Mouse (Mus musculus): ENCODE data around the gene Ppp6r2.

Ppp6r2 gene

GRCm38 (mm10) chr15:89249063-89249462 lies 37.7 kb downstream of the Ppp6r2 start:
- DNase-seq (ENCODE audit: low spot score in 2 of 2), result no peak

- DNase-seq (ENCODE audit: low spot score in 2 of 2), result no peak
Observed at GRCm38 (mm10) chr15:89255330-89255729, 44.0 kb downstream of the Ppp6r2 start.

GRCm38 (mm10) chr15:89258997-89259396 lies 47.6 kb downstream of the Ppp6r2 start:
- DNase-seq (ENCODE audit: low spot score in 2 of 2), result no peak

GRCm38 (mm10) chr15:89264485-89264884 lies 53.1 kb downstream of the Ppp6r2 start:
- DNase-seq (ENCODE audit: low spot score in 2 of 2), result no peak

GRCm38 (mm10) chr15:89275497-89275896 lies 64.1 kb downstream of the Ppp6r2 start:
- no peak for DNase-seq (ENCODE audit: low spot score in 2 of 2)

GRCm38 (mm10) chr15:89277366-89277765 lies 66.0 kb downstream of the Ppp6r2 start:
- no peak for DNase-seq (ENCODE audit: low spot score in 2 of 2)

GRCm38 (mm10) chr15:89282546-89282945 lies 71.2 kb downstream of the Ppp6r2 start:
- DNase-seq (ENCODE audit: low spot score in 2 of 2), result no peak

GRCm38 (mm10) chr15:89284094-89284493 lies 72.7 kb downstream of the Ppp6r2 start:
- DNase-seq (ENCODE audit: low spot score in 2 of 2), result no peak

GRCm38 (mm10) chr15:89285004-89285403 lies 73.7 kb downstream of the Ppp6r2 start:
- no peak for DNase-seq (ENCODE audit: low spot score in 2 of 2)

- no peak for DNase-seq (ENCODE audit: low spot score in 2 of 2)
Observed at GRCm38 (mm10) chr15:89285478-89285877, 74.1 kb downstream of the Ppp6r2 start.

- no peak for DNase-seq (ENCODE audit: low spot score in 2 of 2)
Observed at GRCm38 (mm10) chr15:89286114-89286513, 74.8 kb downstream of the Ppp6r2 start.

- no peak for DNase-seq (ENCODE audit: low spot score in 2 of 2)
Observed at GRCm38 (mm10) chr15:89286582-89286981, 75.2 kb downstream of the Ppp6r2 start.

- no peak for DNase-seq (ENCODE audit: low spot score in 2 of 2)
Observed at GRCm38 (mm10) chr15:89288227-89288767, 76.9 kb downstream of the Ppp6r2 start.

- no peak for DNase-seq (ENCODE audit: low spot score in 2 of 2)
Observed at GRCm38 (mm10) chr15:89289455-89289854, 78.1 kb downstream of the Ppp6r2 start.

GRCm38 (mm10) chr15:89291521-89291920 lies 80.2 kb downstream of the Ppp6r2 start:
- DNase-seq (ENCODE audit: low spot score in 2 of 2), result no peak

- no peak for DNase-seq (ENCODE audit: low spot score in 2 of 2)
Observed at GRCm38 (mm10) chr15:89292795-89293194, 81.4 kb downstream of the Ppp6r2 start.

GRCm38 (mm10) chr15:89293778-89294177 lies 82.4 kb downstream of the Ppp6r2 start:
- DNase-seq (ENCODE audit: low spot score in 2 of 2), result no peak

- DNase-seq (ENCODE audit: low spot score in 2 of 2), result no peak
Observed at GRCm38 (mm10) chr15:89295580-89296165, 84.3 kb downstream of the Ppp6r2 start.

GRCm38 (mm10) chr15:89296465-89296864 lies 85.1 kb downstream of the Ppp6r2 start:
- DNase-seq (ENCODE audit: low spot score in 2 of 2), result no peak

GRCm38 (mm10) chr15:89297695-89298094 lies 86.3 kb downstream of the Ppp6r2 start:
- no peak for DNase-seq (ENCODE audit: low spot score in 2 of 2)

- no peak for DNase-seq (ENCODE audit: low spot score in 2 of 2)
Observed at GRCm38 (mm10) chr15:89300180-89300579, 88.8 kb downstream of the Ppp6r2 start.

- DNase-seq (ENCODE audit: low spot score in 2 of 2), result no peak
Observed at GRCm38 (mm10) chr15:89300600-89300999, 89.2 kb downstream of the Ppp6r2 start.

- DNase-seq (ENCODE audit: low spot score in 2 of 2), result no peak
Observed at GRCm38 (mm10) chr15:89305966-89306365, 94.6 kb downstream of the Ppp6r2 start.

GRCm38 (mm10) chr15:89307461-89307860 lies 96.1 kb downstream of the Ppp6r2 start:
- DNase-seq (ENCODE audit: low spot score in 2 of 2), result no peak

Data from spleen, postnatal 10 days (tissue).